Comparison of ENCODE assay signal across 13 mouse cellular contexts in the genomic region with DNA sequence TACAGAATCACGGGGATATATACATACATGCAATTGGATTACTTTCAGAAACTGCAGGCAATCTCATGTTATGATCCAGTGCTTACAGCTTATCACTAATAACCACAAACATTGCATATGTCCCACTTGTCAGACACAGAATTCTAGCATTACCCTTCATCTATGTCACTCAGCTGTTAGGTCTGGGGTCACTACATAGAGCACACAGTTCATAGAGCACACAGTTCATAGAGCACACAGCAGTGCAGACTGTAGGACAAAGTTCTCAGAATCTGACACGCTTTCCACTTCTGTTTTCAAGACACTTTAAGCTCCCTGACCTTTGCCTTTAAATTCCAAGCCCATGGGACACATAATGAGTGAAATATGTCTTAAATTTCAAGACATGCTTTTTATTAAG.
"Had no signal": no experiment of that assay in that cellular context is flagged by ENCODE, and none has a peak within 500 bp of the region (broad histone marks: within the 10 kb centered on the region; RNA-seq: fewer than 3 reads in every experiment).

No protein-coding gene starts in this region.

- H3K4me1 ChIP-seq: limb, embryonic 15.5 days; liver, embryonic 12.5 days; stomach, embryonic 15.5 days had no signal

- H3K36me3 ChIP-seq: limb, embryonic 15.5 days; liver, embryonic 12.5 days; midbrain, embryonic 10.5 days; stomach, embryonic 15.5 days had no signal

- H3K9me3 ChIP-seq: limb, embryonic 15.5 days; liver, embryonic 12.5 days; midbrain, embryonic 10.5 days; stomach, embryonic 15.5 days had no signal

- ATAC-seq: liver, embryonic 12.5 days had no signal

- H3K4me3 ChIP-seq: limb, embryonic 15.5 days; liver, embryonic 12.5 days; midbrain, embryonic 10.5 days; myocyte; stomach, embryonic 15.5 days had no signal

- H3K27me3 ChIP-seq: limb, embryonic 15.5 days; liver, embryonic 12.5 days; stomach, embryonic 15.5 days had no signal

- H3K27ac ChIP-seq: limb, embryonic 15.5 days; liver, embryonic 12.5 days; midbrain, embryonic 10.5 days; stomach, embryonic 15.5 days had no signal

- H3K9ac ChIP-seq: limb, embryonic 15.5 days; liver, embryonic 12.5 days; stomach, embryonic 15.5 days had no signal

- DNase-seq: kidney, adult 8-10 months; kidney, postnatal 25 days; layer of hippocampus, adult 9-11 months; layer of hippocampus, postnatal 36 days; lung, postnatal 4 days; right cerebral cortex, postnatal 4 days; spleen, adult 18-20 months; thymus, postnatal 36 days had no signal

- H3K4me2 ChIP-seq: limb, embryonic 15.5 days; liver, embryonic 12.5 days; stomach, embryonic 15.5 days had no signal
